Comparison of ENCODE assay signal across 8 mouse cellular contexts in genomic region chr7:5020000-5020681, GRCm38 (mm10). TPM values are rescaled to one million over a fixed set of nuclear protein-coding genes. Genes with fewer than 3 reads are reported as not detected.
DNase-seq lines count a peak whose midpoint lies in the region; ATAC-seq and TF ChIP-seq lines count a peak whose summit lies in the region.

Zfp865 (plus strand) TSS chr7:5020376.
Ccdc106 (plus strand) TSS chr7:5020553.

- H3K9ac ChIP-seq in lung, postnatal 0 days (replicated peaks; ENCODE audit: low read depth): peak within 1 kb of the TSS; percentile 96

- peaks cover 4% of the 10 kb centered on the region; the same call in 1 of the 2 replicates for H3K9me3 ChIP-seq in hindbrain, embryonic 10.5 days
- H3K9me3 ChIP-seq in lung, postnatal 0 days (ENCODE audit: low read length): no peaks in the 10 kb centered on the region

- TF ChIP-seq CTCF in lung, postnatal 0 days (IDR thresholded peaks at IDR 0.05): no peak

- peak; percentile 95 for DNase-seq in MEL-GATA-1-ER (ENCODE audit: extremely low read depth, low read depth)
- DNase-seq in cerebellum, adult 8-10 months: peak; percentile 97
- peak; percentile 99 for DNase-seq in forelimb bud, embryonic 11.5 days (ENCODE audit: low read depth, low spot score)
- peak; percentile 99 for DNase-seq in hindbrain, embryonic 10.5 days (ENCODE audit: low spot score)
- DNase-seq in layer of hippocampus, adult 9-11 months: peak; percentile 99
- peak; percentile 99 for DNase-seq in lung, postnatal 0 days (ENCODE audit: low spot score)
- DNase-seq in ovary, postnatal 14 days (ENCODE audit: low spot score): peak; percentile 96
- DNase-seq in thymus, postnatal 14 days: peak; percentile 100

- H3K27me3 ChIP-seq in hindbrain, embryonic 10.5 days (ENCODE audit: insufficient read depth, poor library complexity, severe bottlenecking): no peaks in the 10 kb centered on the region
- H3K27me3 ChIP-seq in lung, postnatal 0 days (replicated peaks; ENCODE audit: insufficient read depth, low read length): no peaks in the 10 kb centered on the region

- peak within 1 kb of the TSS; percentile 73 for H3K4me2 ChIP-seq in lung, postnatal 0 days (replicated peaks; ENCODE audit: low read depth, low read length)

- H3K4me1 ChIP-seq in hindbrain, embryonic 10.5 days (replicated peaks): peaks cover 31% of the 10 kb centered on the region
- H3K4me1 ChIP-seq in lung, postnatal 0 days (ENCODE audit: insufficient read depth, low read depth, low read length): 0 out of 2 replicates have a peak, but pooled peaks cover 4% of the 10 kb centered on the region

- peaks cover 49% of the 10 kb centered on the region for H3K36me3 ChIP-seq in hindbrain, embryonic 10.5 days
- H3K36me3 ChIP-seq in lung, postnatal 0 days (ENCODE audit: insufficient read depth, low read length): no peaks in the 10 kb centered on the region

- ATAC-seq in lung, postnatal 0 days: peak; percentile 88

- peak within 1 kb of the TSS; percentile 90 for H3K4me3 ChIP-seq in hindbrain, embryonic 10.5 days
- peak within 1 kb of the TSS; percentile 84 for H3K4me3 ChIP-seq in lung, postnatal 0 days (ENCODE audit: low read depth, low read length)

- WGBS in hindbrain, embryonic 10.5 days: under 1% methylated on average over 49 of the region's 49 CpGs
- WGBS in lung, postnatal 0 days: under 1% methylated on average over 40 of the region's 49 CpGs

- H3K27ac ChIP-seq in hindbrain, embryonic 10.5 days: peak within 1 kb of the TSS; percentile 97
- H3K27ac ChIP-seq in lung, postnatal 0 days (ENCODE audit: low read length): peak within 1 kb of the TSS; percentile 98

- TF ChIP-seq EP300 in lung, postnatal 0 days (IDR thresholded peaks at IDR 0.05): 0 out of 2 replicates have a peak, but pooled peaks have one; percentile 9

RNA-seq across cellular contexts. Expression of gene Zfp865, which starts in this region (rescaled TPM):
- 6.5 and 9.0 TPM in 2 replicates for polyA plus RNA-seq in hindbrain, embryonic 10.5 days (2016; fragmentation: Nextera tagmentation; extraction: Ambion mirVana)
- 3.4 and 3.8 TPM in 2 replicates for polyA plus RNA-seq in lung, postnatal 0 days (2015; fragmentation: Nextera tagmentation; extraction: Ambion mirVana)

RNA-seq across cellular contexts. Expression of gene Ccdc106, which starts in this region (rescaled TPM):
- 5.4 and 7.9 TPM in 2 replicates for polyA plus RNA-seq in hindbrain, embryonic 10.5 days (2016; fragmentation: Nextera tagmentation; extraction: Ambion mirVana)
- 0.42 and 1.2 TPM in 2 replicates for polyA plus RNA-seq in lung, postnatal 0 days (2015; fragmentation: Nextera tagmentation; extraction: Ambion mirVana)

Comparison
In these comparisons a context has a peak if more than half of its experiments do, and no peak if none do; other contexts are left out.
1. Peak in every context shown above with its lines: DNase-seq, ATAC-seq, H3K4me3 ChIP-seq and H3K27ac ChIP-seq.